Mouse (Mus musculus) intestine, embryonic 16.5 days (tissue): Measurements from ENCODE around the gene 1810062G17Rik. TPM values are rescaled to one million over a fixed set of nuclear protein-coding genes. Genes with fewer than 3 reads are reported as not detected.

Experiments
- ATAC-seq: fragments of 200-750 bp; cut with Nextera tagmentation; 2 replicates; pipeline ENCODE4 v1.8.0; 2017; ENCODE audit warnings: moderate TSS enrichment, moderate library complexity
- H3K27ac ChIP-seq: fragments of 300-500 bp; sonication (generic); 2 replicates; pipeline ENCODE4 v1.5.1; 2014; ENCODE audit warnings: mild to moderate bottlenecking, low read length
- H3K27me3 ChIP-seq: fragments of 300-500 bp; sonication (generic); replicated peaks from 2 replicates; pipeline ENCODE4 v1.6.1; 2014; ENCODE audit warnings: low read length, control low read depth, mixed read lengths; ENCODE audit not compliant: control insufficient read depth, insufficient read depth
- H3K36me3 ChIP-seq: fragments of 300-500 bp; sonication (generic); 2 replicates; pipeline ENCODE4 v1.6.1; 2014; ENCODE audit warnings: low read length, control low read depth; ENCODE audit not compliant: control insufficient read depth, insufficient read depth
- H3K4me1 ChIP-seq: fragments of 300-500 bp; sonication (generic); 2 replicates; pipeline ENCODE4 v1.6.1; 2014; ENCODE audit warnings: low read length, control low read depth, mixed read lengths; ENCODE audit not compliant: control insufficient read depth, insufficient read depth
- H3K4me2 ChIP-seq: fragments of 300-500 bp; sonication (generic); 2 replicates; pipeline ENCODE4 v1.6.1; 2014; ENCODE audit warnings: low read depth, low read length, control low read depth
- H3K4me3 ChIP-seq: fragments of 300-500 bp; sonication (generic); 2 replicates; pipeline ENCODE4 v1.5.1; 2014; ENCODE audit warnings: mild to moderate bottlenecking, low read length
- H3K9ac ChIP-seq: fragments of 300-500 bp; sonication (generic); 2 replicates; pipeline ENCODE4 v1.6.1; 2014; ENCODE audit warnings: low read depth, low read length
- H3K9me3 ChIP-seq: fragments of 300-500 bp; sonication (generic); 2 replicates; pipeline ENCODE4 v1.6.1; 2016; ENCODE audit warnings: low read length, control low read depth; ENCODE audit not compliant: control insufficient read depth
- WGBS: fragments of 180-500 bp; shearing (Covaris S2); extraction: QIAGEN DNeasy Blood & Tissue Kit; methylation state at CpG from one replicate; pipeline ENCODE4 v1.1.7; 2014; 5-methylcytosine and 5-hydroxymethylcytosine counted together
- polyA plus RNA-seq: library from polyadenylated mRNA; unstranded; fragments of >200 nt; fragmentation: Nextera tagmentation; extraction: Ambion mirVana; gene quantifications from 2 replicates; pipeline ENCODE4 v1.2.1, GENCODE M21; 2015

Gene 1810062G17Rik
- polyA plus RNA-seq, 1 experiment from 2014 or later, result 2.3 TPM

- no peak overlapping the region for H3K4me3 ChIP-seq
- H3K4me2 ChIP-seq, result no peak overlapping the region
- no peak overlapping the region for H3K27ac ChIP-seq
- H3K9me3 ChIP-seq, result no peaks in the 10 kb centered on the region
- 57% methylated on average over 6 of the region's 6 CpGs for WGBS
- H3K36me3 ChIP-seq, result no peaks in the 10 kb centered on the region
- no peak overlapping the region for H3K9ac ChIP-seq
- no peak for ATAC-seq
- H3K4me1 ChIP-seq, result peaks cover 14% of the 10 kb centered on the region
- no peaks in the 10 kb centered on the region for H3K27me3 ChIP-seq
Measured at GRCm38 (mm10) chr3:36486176-36486575, 10.4 kb downstream of the 1810062G17Rik start.

- H3K4me2 ChIP-seq, result no peak overlapping the region
- H3K9me3 ChIP-seq, result no peaks in the 10 kb centered on the region
- ATAC-seq, result no peak
- H3K4me1 ChIP-seq, result peaks cover 10% of the 10 kb centered on the region
- 85% methylated on average over 6 of the region's 6 CpGs for WGBS
- H3K4me3 ChIP-seq, result no peak overlapping the region
- no peaks in the 10 kb centered on the region for H3K27me3 ChIP-seq
- H3K9ac ChIP-seq, result no peak overlapping the region
- H3K27ac ChIP-seq, result no peak overlapping the region
- H3K36me3 ChIP-seq, result no peaks in the 10 kb centered on the region
Measured at GRCm38 (mm10) chr3:36486881-36487280, 11.1 kb downstream of the 1810062G17Rik start.

GRCm38 (mm10) chr3:36488367-36488766 lies 12.6 kb downstream of the 1810062G17Rik start:
- H3K4me2 ChIP-seq, result no peak overlapping the region
- H3K4me3 ChIP-seq, result no peak overlapping the region
- H3K4me1 ChIP-seq, result no peaks in the 10 kb centered on the region; the same call in 1 of the 2 replicates
- H3K27me3 ChIP-seq, result no peaks in the 10 kb centered on the region
- H3K27ac ChIP-seq, result no peak overlapping the region
- H3K9me3 ChIP-seq, result no peaks in the 10 kb centered on the region
- WGBS, result 62% methylated on average over 1 of the region's 1 CpGs
- H3K36me3 ChIP-seq, result no peaks in the 10 kb centered on the region
- H3K9ac ChIP-seq, result no peak overlapping the region
- ATAC-seq, result no peak

- H3K9me3 ChIP-seq, result no peaks in the 10 kb centered on the region
- no peaks in the 10 kb centered on the region for H3K27me3 ChIP-seq
- H3K4me2 ChIP-seq, result no peak overlapping the region
- ATAC-seq, result no peak
- H3K9ac ChIP-seq, result no peak overlapping the region
- WGBS, result 88% methylated on average over 6 of the region's 6 CpGs
- H3K36me3 ChIP-seq, result no peaks in the 10 kb centered on the region
- no peak overlapping the region for H3K4me3 ChIP-seq
- no peaks in the 10 kb centered on the region for H3K4me1 ChIP-seq
- no peak overlapping the region for H3K27ac ChIP-seq
Measured at GRCm38 (mm10) chr3:36488899-36489589, 13.3 kb downstream of the 1810062G17Rik start.

GRCm38 (mm10) chr3:36489590-36489910 lies 13.8 kb downstream of the 1810062G17Rik start:
- Histone ChIP-seq H3K4me1 (no peaks in the 10 kb centered on the region), H3K4me3 (no peak overlapping the region), H3K27ac (no peak overlapping the region), H3K27me3 (no peaks in the 10 kb centered on the region), H3K4me2 (no peak overlapping the region), H3K9me3 (no peaks in the 10 kb centered on the region), H3K9ac (no peak overlapping the region), H3K36me3 (no peaks in the 10 kb centered on the region)
- no peak for ATAC-seq
- 93% methylated on average over 1 of the region's 1 CpGs for WGBS

GRCm38 (mm10) chr3:36491535-36491934 lies 15.8 kb downstream of the 1810062G17Rik start:
- H3K9me3 ChIP-seq, result no peaks in the 10 kb centered on the region
- H3K27ac ChIP-seq, result no peak overlapping the region
- H3K36me3 ChIP-seq, result no peaks in the 10 kb centered on the region
- H3K27me3 ChIP-seq, result no peaks in the 10 kb centered on the region
- H3K4me1 ChIP-seq, result no peaks in the 10 kb centered on the region
- H3K4me2 ChIP-seq, result no peak overlapping the region
- 91% methylated on average over 5 of the region's 5 CpGs for WGBS
- no peak overlapping the region for H3K9ac ChIP-seq
- ATAC-seq, result no peak
- no peak overlapping the region for H3K4me3 ChIP-seq

GRCm38 (mm10) chr3:36492716-36493391 lies 17.1 kb downstream of the 1810062G17Rik start:
- WGBS, result 71% methylated on average over 9 of the region's 9 CpGs
- H3K4me3 ChIP-seq, result no peak overlapping the region
- H3K27me3 ChIP-seq, result no peaks in the 10 kb centered on the region
- no peaks in the 10 kb centered on the region for H3K9me3 ChIP-seq
- no peak overlapping the region for H3K4me2 ChIP-seq
- H3K27ac ChIP-seq, result no peak overlapping the region
- ATAC-seq, result no peak
- no peaks in the 10 kb centered on the region for H3K36me3 ChIP-seq
- 0 out of 2 replicates have a peak, but pooled peaks cover 2% of the 10 kb centered on the region for H3K4me1 ChIP-seq
- no peak overlapping the region for H3K9ac ChIP-seq

GRCm38 (mm10) chr3:36493641-36494283 lies 18.0 kb downstream of the 1810062G17Rik start:
- H3K36me3 ChIP-seq, result no peaks in the 10 kb centered on the region
- no peak overlapping the region for H3K27ac ChIP-seq
- H3K27me3 ChIP-seq, result no peaks in the 10 kb centered on the region
- ATAC-seq, result no peak
- H3K9ac ChIP-seq, result no peak overlapping the region
- no peak overlapping the region for H3K4me3 ChIP-seq
- H3K9me3 ChIP-seq, result no peaks in the 10 kb centered on the region
- 0 out of 2 replicates have a peak, but pooled peaks cover 2% of the 10 kb centered on the region for H3K4me1 ChIP-seq
- no peak overlapping the region for H3K4me2 ChIP-seq
- 44% methylated on average over 6 of the region's 6 CpGs for WGBS

GRCm38 (mm10) chr3:36494613-36495012 lies 18.9 kb downstream of the 1810062G17Rik start:
- Histone ChIP-seq H3K9me3 (no peaks in the 10 kb centered on the region), H3K36me3 (no peaks in the 10 kb centered on the region), H3K27me3 (no peaks in the 10 kb centered on the region), H3K4me2 (no peak overlapping the region), H3K9ac (no peak overlapping the region), H3K4me1 (0 out of 2 replicates have a peak, but pooled peaks cover 2% of the 10 kb centered on the region), H3K4me3 (no peak overlapping the region), H3K27ac (no peak overlapping the region)
- 86% methylated on average over 2 of the region's 2 CpGs for WGBS
- no peak for ATAC-seq
